Mouse (Mus musculus) gastrocnemius, adult 8-10 months (tissue): ENCODE measurements around the gene Mthfd1l. TPM values are rescaled to one million over a fixed set of nuclear protein-coding genes. Genes with fewer than 3 reads are reported as not detected.

Source experiments
- DNase-seq, 2 experiments: peaks; one replicate each; pipeline ENCODE4 v3.0.0; 2022; ENCODE audit warnings: low spot score in 2 of 2
- total RNA-seq, 4 experiments: library from RNA; stranded (reverse); gene quantifications; 2 replicates each; pipeline ENCODE4 v1.2.4; 2022

Mthfd1l gene
- 1 to 10 TPM in 1 of 4 experiments, under 1 TPM in 3; 0.56 to 1.1 (median 0.65) TPM for total RNA-seq

DNA sequence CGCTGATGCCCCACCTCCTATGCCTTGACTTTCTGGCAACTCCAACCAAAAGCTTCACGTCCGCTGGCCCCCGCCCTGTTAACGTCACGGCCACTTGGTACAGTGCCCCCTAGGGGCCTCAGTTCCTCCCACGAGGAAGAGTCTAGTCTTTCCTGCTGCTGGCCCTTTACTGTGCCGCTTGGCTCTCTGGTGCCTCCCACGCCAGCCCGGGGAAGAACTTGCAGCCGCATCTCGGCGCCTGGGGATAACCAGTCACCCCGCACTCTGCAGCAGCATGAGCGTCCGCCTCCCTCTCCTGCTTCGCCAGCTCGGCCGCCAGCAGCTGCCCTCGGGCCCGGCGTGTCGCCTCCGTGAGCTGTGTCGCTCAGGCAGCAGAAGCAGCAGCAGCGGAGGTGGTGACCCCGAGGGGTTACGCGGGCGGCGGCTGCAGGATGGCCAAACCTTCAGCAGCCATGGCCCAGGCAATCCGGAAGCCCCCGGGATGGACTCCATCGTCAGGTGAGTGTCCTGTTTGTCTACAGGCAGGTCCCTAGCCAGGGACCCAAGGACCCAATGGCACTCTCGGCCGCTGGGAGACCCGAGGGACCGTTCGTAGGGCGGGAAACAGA is at the start of gene Mthfd1l:
Gene Mthfd1l (plus strand): TSS at position 138 of the 608 bp plus-strand sequence.
- DNase-seq, result peak; percentile 61 to 74

DNA sequence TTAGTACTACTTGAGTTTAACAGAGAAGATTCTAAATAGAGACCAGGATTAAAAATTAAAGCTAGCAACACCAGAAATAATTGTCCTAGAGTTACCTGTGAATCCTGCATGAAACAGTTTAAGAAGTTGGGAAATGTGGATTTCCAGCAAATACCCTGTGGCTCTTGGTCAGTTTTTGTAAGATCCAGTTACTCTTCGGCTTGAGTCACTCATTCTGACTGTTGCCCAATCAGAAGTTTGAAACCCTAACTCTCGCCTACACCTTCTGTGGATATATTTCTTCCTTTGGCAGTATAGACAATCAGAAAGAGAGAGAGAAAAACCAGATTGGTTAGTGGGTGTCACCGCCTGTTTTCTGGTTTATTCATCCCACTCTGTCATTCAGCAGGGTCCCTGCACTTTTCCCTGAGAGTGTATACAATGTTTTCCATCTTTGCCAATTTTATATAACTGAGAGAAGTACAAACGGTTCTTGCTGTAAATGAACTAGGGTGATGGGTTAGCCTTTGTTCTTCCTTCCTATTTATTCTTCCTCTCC is 44.8 kb upstream of the Mthfd1l start:
- DNase-seq, result no peak

DNA sequence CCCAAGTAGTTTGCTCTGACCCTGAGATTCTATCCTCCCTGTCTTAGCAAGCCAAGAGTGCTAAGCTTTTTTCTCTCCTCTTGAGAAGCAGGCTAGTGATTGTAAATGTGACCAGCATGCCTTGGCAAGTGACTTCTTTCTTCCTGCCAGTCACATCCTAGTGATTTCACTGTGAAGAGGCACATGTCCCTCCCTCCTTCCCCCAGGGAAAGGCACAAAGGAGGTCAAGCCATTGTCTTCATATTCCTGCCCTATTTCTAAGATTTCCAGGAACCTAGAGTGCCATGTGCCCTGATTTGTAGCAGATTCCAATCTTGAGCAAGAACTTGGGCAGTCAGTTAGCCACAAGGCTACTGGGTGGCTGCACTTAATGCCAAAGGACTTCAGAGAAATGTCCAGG is 41.1 kb upstream of the Mthfd1l start:
- DNase-seq, result no peak

DNA sequence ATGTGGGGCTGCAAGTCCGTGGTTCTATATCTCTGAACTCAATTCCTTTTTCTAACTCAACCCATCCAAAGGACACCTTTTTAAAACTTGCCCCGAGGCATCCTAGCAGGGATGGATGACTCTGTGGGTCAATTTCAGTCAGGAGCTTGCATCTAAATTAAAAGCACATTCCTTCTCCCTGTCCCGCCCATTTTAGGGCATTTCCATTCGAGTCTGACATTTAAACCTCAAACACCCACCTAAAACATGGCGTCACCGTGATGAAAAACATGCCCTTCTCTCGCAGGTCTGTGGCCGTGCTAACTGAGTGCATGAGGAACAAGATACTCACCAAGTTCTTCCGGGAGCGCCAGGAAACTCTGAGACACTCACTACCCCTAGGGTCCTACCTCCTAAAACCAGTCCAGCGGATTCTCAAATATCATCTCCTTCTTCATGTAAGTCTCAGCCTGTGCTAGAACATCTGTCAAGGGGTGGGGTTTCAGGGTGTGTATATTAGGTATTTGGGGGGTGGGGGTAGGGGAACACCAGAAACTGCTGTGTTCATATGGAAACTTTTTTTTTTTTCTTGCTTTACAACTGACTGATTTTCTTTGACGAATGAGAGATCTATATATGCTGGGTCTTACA is 39.5 kb upstream of the Mthfd1l start:
- DNase-seq, result no peak

DNA sequence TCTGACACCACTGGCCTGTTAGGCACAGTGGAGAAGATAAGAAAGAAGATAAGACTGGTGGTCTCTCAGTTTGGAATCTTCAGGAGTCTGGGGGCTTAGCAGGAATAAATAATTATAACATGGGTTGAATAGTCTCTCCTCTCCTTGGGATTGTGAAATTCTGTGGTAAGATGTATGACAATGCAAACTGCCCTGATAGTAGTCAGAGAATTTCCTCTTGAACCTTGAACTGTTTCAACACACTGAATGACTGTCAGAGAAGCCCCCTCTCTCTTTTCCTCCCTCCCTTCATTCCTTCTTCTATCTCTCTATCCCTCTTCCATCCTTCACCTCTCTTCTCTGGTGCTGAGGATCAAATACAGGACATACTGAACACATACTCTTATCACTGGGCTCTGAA is 36.1 kb upstream of the Mthfd1l start:
- DNase-seq, result no peak

DNA sequence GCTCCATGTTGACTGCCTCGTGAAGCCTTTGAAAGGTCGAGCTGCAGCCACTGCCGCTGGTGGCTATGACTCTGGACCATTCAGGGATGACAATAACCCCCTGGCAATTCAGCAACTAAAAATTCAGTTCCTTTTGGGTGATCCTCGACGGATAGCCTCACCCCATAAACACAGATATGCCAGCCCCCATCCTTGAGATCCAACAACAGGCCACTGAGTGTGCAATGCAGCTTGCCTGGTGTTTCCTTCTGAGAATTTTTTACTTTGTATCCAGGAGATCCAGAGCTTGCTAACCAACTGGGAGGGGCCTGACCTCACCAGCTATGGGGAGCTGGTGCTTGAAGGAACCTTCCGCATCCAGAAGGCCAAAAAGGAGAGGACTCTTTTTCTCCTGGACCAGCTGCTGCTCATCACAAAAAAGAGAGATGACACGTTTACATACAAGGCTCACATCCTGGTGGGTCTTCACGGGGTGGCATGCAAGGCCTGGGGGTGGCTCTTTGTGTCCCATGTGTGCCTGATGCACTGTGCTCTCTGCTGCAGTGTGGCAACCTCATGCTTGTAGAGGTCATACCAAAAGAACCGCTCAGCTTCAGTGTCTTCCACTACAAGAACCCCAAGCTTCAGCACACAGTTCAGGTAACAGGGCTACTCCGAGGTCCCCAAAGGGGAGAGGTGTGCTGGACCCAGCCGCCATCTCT is 32.9 kb upstream of the Mthfd1l start:
- no peak for DNase-seq

DNA sequence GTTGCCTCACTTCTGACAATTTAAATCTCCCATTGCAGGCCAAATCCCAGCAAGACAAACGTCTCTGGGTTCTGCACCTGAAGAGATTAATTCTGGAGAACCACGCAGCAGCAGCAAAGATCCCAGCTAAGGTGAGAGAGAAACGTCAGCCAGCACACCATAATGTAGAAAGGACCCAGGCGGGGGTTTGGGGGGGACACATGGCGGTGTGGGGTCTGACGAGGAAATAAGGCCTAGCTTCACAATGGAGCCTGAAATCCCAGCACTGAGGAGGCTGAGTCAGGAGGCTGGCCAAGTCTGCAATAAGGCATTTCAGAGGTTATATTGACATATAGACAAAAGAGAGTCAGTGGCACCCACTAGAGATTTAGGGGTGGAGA is 32.3 kb upstream of the Mthfd1l start:
- no peak for DNase-seq

DNA sequence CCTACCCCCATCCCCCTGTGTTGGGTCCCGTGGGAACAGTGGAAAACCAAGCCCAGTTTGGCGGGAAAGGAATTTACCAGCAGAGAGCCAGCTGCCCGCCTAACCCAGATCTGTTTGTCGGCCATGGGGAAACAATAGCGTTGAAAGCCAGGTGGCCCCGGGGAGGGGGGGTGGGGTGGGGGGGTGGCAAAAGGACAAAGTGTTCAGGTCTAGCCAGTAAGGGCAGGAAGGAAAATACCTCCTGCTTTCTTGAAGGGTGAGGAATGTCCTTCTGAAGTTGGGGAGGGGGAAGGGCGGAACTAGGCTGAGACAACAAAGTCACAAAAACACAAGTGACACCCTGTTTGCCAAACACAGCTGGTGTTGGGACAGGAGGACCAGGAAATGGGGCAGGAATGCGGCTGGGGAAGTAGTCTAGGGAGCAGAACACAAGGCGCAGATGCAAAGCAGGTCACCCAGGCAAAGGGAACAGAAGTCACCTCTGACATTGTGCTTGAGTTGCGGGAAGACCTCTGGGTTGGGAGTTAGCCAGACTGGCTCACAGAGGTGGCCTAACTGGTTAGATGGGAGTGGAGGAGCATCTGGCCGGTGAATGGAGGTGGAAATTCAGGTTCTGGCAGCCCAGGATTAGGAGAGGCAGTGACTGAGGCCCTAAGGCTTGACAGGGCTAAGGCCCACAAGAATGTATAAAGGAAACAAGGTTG is 31.7 kb upstream of the Mthfd1l start:
- DNase-seq, result no peak

DNA sequence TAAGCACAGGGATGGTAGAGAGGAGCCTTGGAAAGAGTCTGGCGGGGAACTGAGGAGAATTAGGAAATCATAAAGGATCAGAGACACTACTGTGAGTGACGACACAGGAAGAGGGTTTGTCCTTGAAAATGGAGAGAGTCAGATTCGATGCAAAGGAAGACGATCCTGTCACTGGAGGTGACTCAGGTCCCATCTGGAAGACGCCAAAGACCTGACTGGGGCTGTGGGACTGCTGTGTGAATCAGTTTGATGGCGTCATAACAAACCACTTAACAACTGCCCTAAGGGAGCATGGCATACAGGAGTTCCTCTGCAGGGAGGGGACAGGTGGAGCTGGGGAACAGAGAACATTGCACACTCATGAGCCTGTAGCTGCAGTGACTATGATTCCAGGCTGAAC is 30.6 kb upstream of the Mthfd1l start:
- DNase-seq, result no peak

DNA sequence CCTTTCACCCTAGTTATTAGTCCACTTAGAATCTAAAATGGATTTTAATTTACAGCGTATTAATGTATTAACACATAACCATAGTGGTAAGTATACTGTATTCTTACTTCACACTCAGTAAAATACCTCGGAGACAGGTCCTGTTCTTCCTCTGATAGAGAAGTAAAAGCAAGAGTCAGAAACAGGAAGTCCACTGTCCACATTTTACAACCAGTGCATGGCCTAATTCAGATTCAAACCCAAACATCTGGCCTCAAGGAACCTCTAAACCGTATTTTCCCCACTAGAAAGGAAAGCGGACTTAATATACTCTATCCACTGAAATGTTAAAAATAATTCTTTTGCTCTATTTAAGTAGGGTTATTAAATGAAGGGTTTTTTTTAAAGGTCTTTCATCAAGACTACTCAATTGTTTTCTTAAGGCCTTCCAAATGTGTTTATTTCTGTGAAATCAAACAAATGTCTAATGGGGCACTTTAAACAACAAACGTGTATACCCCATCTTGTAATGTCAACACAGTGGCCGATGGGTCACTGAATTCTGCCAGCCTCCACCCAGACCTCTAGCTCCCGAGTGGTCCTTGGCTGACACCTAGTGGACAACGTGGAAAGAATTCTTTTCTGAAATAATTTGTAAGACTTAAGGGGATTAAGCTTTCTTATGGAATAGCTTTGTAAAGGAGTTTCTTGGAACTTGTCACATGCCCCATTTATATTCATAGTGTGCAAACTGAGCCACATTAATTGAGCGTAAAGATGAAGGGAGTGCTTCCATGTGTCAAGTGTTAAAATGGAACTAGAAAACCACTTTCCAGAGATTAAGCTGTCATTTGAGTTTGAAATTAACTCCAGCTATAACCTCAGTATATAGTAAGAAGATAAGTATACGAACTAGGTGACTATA is 29.2 kb upstream of the Mthfd1l start:
- no peak for DNase-seq

DNA sequence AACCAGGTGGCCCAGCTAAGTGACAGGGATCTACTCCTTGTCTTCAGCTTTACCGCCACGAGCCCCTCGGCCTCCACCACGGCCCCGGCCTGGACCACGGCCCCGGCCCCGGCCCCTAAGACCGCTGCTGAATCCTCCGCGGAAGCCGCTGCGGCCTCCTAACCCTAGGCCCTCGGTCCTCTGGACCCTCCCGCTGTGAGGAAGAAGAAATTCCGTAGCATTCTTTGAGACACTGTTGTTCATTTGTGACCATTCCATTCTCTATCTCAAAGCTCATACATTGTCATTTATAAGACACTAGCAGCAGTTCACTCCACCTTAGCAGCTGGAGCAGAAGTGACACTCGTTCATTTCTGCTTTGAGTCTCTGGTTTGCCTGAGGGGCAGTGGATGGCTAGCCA is 26.0 kb upstream of the Mthfd1l start:
- DNase-seq, result no peak

DNA sequence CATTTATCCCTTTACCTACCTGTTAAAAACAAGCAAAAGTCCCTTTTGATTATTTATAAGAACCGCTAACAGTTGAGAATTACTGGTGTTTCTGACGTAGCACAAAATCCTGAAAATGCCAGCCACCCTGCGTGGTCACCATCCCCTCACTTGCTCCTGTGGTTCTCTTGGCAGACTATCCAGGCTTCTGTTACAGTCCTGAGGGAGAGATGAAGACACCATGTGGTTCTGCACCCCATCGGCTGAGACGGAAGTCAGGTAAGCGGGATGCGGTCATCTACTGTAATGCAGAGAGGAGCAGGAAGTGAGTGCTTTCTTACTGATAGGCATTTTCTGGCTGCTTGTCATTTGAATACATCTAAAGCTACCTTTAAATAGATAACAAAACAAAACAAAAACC is 25.6 kb upstream of the Mthfd1l start:
- DNase-seq, result no peak

DNA sequence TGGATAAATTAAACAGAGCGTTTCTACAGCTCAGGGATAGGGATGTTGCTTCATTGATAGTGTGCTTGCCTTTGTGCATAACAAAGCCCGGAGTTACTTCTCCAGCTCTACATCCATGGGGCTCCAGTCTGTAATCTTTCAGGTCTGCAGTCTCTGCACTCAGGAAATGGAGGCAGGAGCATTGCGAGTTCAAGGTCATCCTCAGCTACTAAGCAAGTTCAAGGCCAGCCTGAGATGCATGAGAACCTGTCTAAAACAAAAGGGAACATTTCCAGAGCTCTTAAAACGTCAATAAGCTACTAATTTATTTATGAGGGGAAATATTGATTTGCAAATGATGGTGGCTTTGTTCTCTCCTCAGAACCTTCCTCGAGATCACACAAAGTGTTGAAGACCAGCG is 23.6 kb upstream of the Mthfd1l start:
- no peak for DNase-seq

DNA sequence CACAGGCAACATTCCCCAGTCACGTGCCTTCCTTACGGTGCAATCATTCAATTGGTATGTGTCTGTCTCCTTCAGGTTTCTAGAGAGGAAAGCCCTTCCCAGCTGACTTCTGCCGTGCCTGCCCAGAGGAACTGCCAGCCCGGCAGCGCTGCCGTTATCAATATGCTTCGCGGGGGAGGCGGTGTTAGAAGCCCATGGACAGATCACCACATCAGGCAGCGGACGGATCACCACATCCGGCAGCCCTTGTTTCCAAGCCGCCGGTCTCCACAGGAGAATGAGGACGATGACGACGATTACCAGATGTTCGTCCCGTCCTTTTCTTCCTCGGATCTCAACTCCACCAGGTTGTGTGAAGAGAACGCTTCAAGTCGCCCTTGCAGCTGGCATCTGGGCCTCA is 16.4 kb upstream of the Mthfd1l start:
- no peak for DNase-seq

DNA sequence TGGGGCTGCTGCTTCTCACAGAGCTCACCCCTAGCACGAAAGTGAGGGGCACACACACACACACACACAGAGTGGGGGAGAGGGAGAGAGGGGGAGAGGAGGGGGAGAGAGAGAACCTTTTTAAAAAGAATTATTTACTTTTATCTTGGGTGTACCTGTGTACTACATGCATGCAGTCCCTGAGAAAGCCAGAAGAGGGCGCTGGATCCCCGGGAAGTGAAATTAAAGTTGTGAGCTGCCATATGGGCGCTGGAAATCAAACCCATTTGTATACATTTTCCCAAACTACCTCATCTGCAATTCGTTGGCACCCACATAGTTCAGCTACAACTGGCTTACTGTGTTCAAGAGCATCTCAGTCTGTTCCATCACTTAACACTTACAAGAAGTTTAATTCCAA is 14.3 kb upstream of the Mthfd1l start:
- DNase-seq, result no peak

DNA sequence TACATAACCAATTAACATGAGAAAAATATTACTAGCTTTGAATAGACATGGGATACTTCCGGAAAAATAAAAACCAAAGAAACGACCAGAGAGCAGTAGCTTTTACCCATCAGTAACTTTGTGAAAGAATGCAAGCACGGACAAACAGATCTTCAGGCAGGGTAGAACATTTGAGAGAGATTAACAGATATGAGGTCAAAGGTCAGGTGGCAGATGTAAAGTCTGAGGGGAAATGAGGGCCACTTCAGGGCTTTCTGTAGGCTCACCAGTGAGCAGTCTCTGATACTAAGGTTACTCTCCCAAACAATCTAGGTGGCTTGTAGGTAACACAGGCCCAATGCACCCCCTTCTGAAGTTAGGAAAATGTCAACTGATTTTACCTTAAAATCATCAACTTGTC is 3.9 kb upstream of the Mthfd1l start:
- DNase-seq, result no peak

DNA sequence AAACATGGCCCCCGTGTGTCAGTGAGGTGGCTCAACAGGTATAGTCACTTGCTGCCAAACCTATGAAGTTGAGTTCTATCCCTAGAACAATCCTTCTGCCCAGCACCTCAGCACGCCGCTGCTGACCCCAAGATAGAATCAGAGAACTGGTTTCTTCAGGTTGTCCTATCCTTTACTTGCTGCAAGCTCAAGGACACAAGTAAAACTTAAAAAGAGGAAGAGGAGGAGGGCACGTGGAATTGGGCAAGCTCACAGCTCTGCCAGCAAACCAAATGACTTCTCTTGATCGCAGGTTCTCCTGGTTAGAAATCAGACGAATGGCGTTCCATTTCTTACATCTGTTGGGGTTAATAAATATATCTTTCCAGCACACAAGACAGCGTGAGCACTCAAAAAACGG is 681 bp upstream of the Mthfd1l start:
- no peak for DNase-seq

DNA sequence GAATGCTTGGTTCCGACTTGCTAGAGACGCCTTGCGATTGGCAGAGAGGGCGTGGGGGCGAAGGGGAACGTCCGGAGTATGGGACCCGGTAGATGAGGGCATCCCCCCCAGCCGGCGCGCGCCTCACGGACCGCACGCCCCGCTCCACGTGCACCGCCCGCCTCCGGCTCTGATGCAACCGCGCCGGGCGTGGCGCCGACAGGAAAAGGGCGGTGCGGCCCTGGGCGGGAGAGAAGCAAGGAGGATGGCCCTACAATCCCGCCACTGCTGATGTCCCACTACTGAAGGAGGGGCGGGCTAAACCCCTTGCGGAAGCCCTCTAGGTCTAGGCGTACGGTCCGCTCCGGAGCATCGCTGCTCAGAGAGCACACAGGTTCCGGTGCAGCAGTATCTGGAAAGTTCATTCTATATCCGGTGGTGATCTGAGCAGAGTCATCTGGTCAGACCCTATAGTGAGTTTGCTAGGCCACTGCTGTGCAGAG is 712 bp downstream of the Mthfd1l start:
- peak; percentile 73 to 83 for DNase-seq

DNA sequence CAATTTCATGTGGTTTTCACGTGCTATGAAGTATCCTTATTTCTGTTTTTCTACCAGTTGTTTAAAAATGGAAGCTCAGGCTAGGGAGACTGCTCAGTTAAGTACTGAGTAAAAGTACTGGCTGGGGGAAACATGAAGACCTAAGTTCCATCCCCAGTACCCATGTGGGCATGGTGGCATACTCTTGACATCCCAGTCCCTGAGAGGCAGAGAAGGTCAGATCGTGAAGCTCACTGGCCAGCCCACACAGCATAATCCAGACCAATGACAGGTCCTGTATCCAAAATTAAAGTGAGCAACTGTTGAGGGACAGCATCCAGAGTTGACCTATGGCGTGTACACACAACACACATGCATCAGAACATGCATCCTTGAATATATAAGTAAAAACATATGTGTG is 1.5 kb downstream of the Mthfd1l start:
- no peak for DNase-seq

DNA sequence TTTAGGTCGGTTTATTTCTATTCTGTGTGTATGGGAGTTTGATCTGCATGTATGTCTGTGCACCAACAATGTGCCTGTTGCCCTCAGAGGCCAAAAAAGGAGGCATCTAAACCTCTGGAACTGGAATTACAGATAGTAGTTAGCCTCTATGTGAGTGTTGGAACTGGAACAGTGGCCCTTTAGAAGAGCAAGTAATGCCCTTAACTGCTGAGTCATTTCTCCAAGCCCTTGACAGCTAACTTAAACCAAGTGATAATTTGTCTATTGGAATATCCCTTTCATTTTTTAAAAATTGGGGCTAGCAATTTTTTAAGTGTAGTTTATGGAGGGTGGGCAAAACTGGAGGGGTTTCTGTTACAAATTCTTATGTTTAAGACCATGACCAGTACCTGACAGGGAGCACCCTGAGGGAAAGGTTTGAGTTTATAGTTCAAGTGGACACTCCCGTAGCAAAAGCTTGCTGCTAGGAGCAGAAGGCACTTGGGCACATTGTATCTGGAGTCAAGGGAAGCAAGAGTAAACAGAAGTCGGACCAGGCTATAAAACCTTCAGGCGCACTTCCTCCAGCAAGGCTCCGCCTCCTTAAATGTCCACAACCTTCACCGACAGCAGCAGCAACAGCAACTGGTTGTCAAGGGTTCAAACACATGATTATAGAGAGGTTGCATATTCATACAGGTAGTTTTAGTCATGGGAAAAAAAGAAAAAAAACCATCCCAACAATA is 3.1 kb downstream of the Mthfd1l start:
- DNase-seq, result no peak
